Comparison of ENCODE assay signal across 8 mouse cellular contexts in genomic region chr9:95750037-95750511, GRCm38 (mm10). TPM values are rescaled to one million over a fixed set of nuclear protein-coding genes. Genes with fewer than 3 reads are reported as not detected.
DNase-seq lines count a peak whose midpoint lies in the region; ATAC-seq and TF ChIP-seq lines count a peak whose summit lies in the region.

Gene Trpc1 (minus strand): TSS chr9:95750375.

- H3K27me3 ChIP-seq in C2C12 (ENCODE audit: control insufficient read depth, insufficient read depth, insufficient read length), result peaks cover 7% of the 10 kb centered on the region
- H3K27me3 ChIP-seq in heart, embryonic 13.5 days (replicated peaks), result peaks cover 26% of the 10 kb centered on the region
- peaks cover 42% of the 10 kb centered on the region for H3K27me3 ChIP-seq in liver, embryonic 13.5 days
- peaks cover 8% of the 10 kb centered on the region; the same call in 1 of the 2 replicates for H3K27me3 ChIP-seq in neural tube, embryonic 11.5 days (ENCODE audit: control insufficient read depth, insufficient read depth, low read length)
- H3K27me3 ChIP-seq in stomach, postnatal 0 days (ENCODE audit: control insufficient read depth, insufficient read depth, low read length), result no peaks in the 10 kb centered on the region

- H3K9ac ChIP-seq in heart, embryonic 13.5 days, result peak within 1 kb of the TSS; percentile 91
- H3K9ac ChIP-seq in liver, embryonic 13.5 days, result peak within 1 kb of the TSS; percentile 73
- peak within 1 kb of the TSS; percentile 79 for H3K9ac ChIP-seq in neural tube, embryonic 11.5 days (ENCODE audit: low read length)
- peak within 1 kb of the TSS; percentile 81 for H3K9ac ChIP-seq in stomach, postnatal 0 days (ENCODE audit: low read length)

- H3K36me3 ChIP-seq in C2C12 (ENCODE audit: control insufficient read depth, insufficient read depth), result no peaks in the 10 kb centered on the region
- no peaks in the 10 kb centered on the region for H3K36me3 ChIP-seq in heart, embryonic 13.5 days
- H3K36me3 ChIP-seq in liver, embryonic 13.5 days, result no peaks in the 10 kb centered on the region
- H3K36me3 ChIP-seq in neural tube, embryonic 11.5 days (ENCODE audit: control insufficient read depth, insufficient read depth, low read length), result no peaks in the 10 kb centered on the region
- H3K36me3 ChIP-seq in stomach, postnatal 0 days (ENCODE audit: control insufficient read depth, insufficient read depth, low read length), result no peaks in the 10 kb centered on the region

- no peak for TF ChIP-seq EP300 in stomach, postnatal 0 days (optimal IDR thresholded peaks at IDR 0.05)

- H3K27ac ChIP-seq in brown adipose tissue, adult 24 weeks (replicated peaks; ENCODE audit: low read depth, low read length), result no peak within 1 kb of the TSS
- H3K27ac ChIP-seq in heart, embryonic 13.5 days (replicated peaks), result peak within 1 kb of the TSS; percentile 72
- H3K27ac ChIP-seq in liver, embryonic 13.5 days, result no peak within 1 kb of the TSS
- H3K27ac ChIP-seq in neural tube, embryonic 11.5 days (ENCODE audit: low read depth, low read length), result 0 out of 2 replicates have a peak within 1 kb of the TSS, but pooled peaks have one; percentile 49
- H3K27ac ChIP-seq in stomach, postnatal 0 days (replicated peaks), result peak within 1 kb of the TSS; percentile 56; the same call in 1 of the 2 replicates

- no peaks in the 10 kb centered on the region for H3K79me2 ChIP-seq in C2C12 (ENCODE audit: control insufficient read depth, insufficient read depth)

- H3ac ChIP-seq in C2C12 (ENCODE audit: control insufficient read depth, insufficient read length, low read depth), result peak within 1 kb of the TSS; percentile 73

- H3K79me3 ChIP-seq in C2C12 (ENCODE audit: low read depth), result no peaks in the 10 kb centered on the region

- H3K4me2 ChIP-seq in heart, embryonic 13.5 days, result peak within 1 kb of the TSS; percentile 87
- H3K4me2 ChIP-seq in liver, embryonic 13.5 days, result peak within 1 kb of the TSS; percentile 93
- H3K4me2 ChIP-seq in neural tube, embryonic 11.5 days (ENCODE audit: low read depth), result peak within 1 kb of the TSS; percentile 88
- peak within 1 kb of the TSS; percentile 91 for H3K4me2 ChIP-seq in stomach, postnatal 0 days (replicated peaks; ENCODE audit: low read depth)

- H3K4me1 ChIP-seq in brown adipose tissue, adult 24 weeks (ENCODE audit: control insufficient read depth, insufficient read depth, insufficient read length, low read length), result peaks cover 4% of the 10 kb centered on the region
- peaks cover 8% of the 10 kb centered on the region for H3K4me1 ChIP-seq in heart, embryonic 13.5 days
- H3K4me1 ChIP-seq in liver, embryonic 13.5 days (replicated peaks), result peaks cover 15% of the 10 kb centered on the region
- peaks cover 7% of the 10 kb centered on the region for H3K4me1 ChIP-seq in neural tube, embryonic 11.5 days (ENCODE audit: control insufficient read depth, insufficient read depth, low read length)
- H3K4me1 ChIP-seq in stomach, postnatal 0 days (replicated peaks; ENCODE audit: control insufficient read depth, insufficient read depth), result no peaks in the 10 kb centered on the region

- TF ChIP-seq CTCF in C2C12 (IDR thresholded peaks at IDR 0.05; ENCODE audit: control insufficient read depth, insufficient read depth, insufficient read length), result no peak
- no peak for TF ChIP-seq CTCF in stomach, postnatal 0 days (IDR thresholded peaks at IDR 0.05; ENCODE audit: low read depth)

- ATAC-seq in erythroid progenitor cell, adult 5-6 weeks (replicated peaks; ENCODE audit: low FRiP score, poor library complexity, severe bottlenecking), result peak; percentile 88
- peak; percentile 87 for ATAC-seq in heart, embryonic 13.5 days (ENCODE audit: extremely low read depth, insufficient number of reproducible peaks, low FRiP score, low TSS enrichment)
- peak; percentile 96 for ATAC-seq in liver, embryonic 13.5 days (ENCODE audit: low read depth)
- ATAC-seq in neural tube, embryonic 11.5 days (ENCODE audit: insufficient read depth, low FRiP score, low TSS enrichment), result peak; percentile 98
- ATAC-seq in stomach, postnatal 0 days (ENCODE audit: low FRiP score, low TSS enrichment), result peak; percentile 98

- peak; percentile 90 for DNase-seq in kidney, postnatal 10 days
- DNase-seq in liver, embryonic 13.5 days, result peak; percentile 44
- DNase-seq in neural tube, embryonic 11.5 days (ENCODE audit: low spot score), result peak; percentile 91
- peak; percentile 94 for DNase-seq in stomach, postnatal 0 days (ENCODE audit: low spot score)

- no peaks in the 10 kb centered on the region for H3K9me3 ChIP-seq in heart, embryonic 13.5 days
- H3K9me3 ChIP-seq in liver, embryonic 13.5 days (replicated peaks), result no peaks in the 10 kb centered on the region
- no peaks in the 10 kb centered on the region for H3K9me3 ChIP-seq in neural tube, embryonic 11.5 days (ENCODE audit: control insufficient read depth, low read length)
- no peaks in the 10 kb centered on the region for H3K9me3 ChIP-seq in stomach, postnatal 0 days (ENCODE audit: control insufficient read depth, low read length)

- peak within 1 kb of the TSS; percentile 34 for H3K4me3 ChIP-seq in C2C12 (ENCODE audit: insufficient read depth, poor library complexity, severe bottlenecking)
- H3K4me3 ChIP-seq in brown adipose tissue, adult 24 weeks (ENCODE audit: insufficient read depth, low read depth, low read length), result peak within 1 kb of the TSS; percentile 95
- peak within 1 kb of the TSS; percentile 89 for H3K4me3 ChIP-seq in heart, embryonic 13.5 days
- H3K4me3 ChIP-seq in liver, embryonic 13.5 days (replicated peaks), result peak within 1 kb of the TSS; percentile 71
- H3K4me3 ChIP-seq in neural tube, embryonic 11.5 days (ENCODE audit: low read depth, low read length), result peak within 1 kb of the TSS; percentile 89
- H3K4me3 ChIP-seq in stomach, postnatal 0 days (ENCODE audit: low read depth, low read length), result peak within 1 kb of the TSS; percentile 80

- under 1% methylated on average over 54 of the region's 56 CpGs for WGBS in heart, embryonic 13.5 days
- WGBS in liver, embryonic 13.5 days (ENCODE audit: insufficient replicate concordance), result under 1% methylated on average over 56 of the region's 56 CpGs
- 0% methylated on average over 31 of the region's 56 CpGs for WGBS in neural tube, embryonic 11.5 days
- under 1% methylated on average over 42 of the region's 56 CpGs for WGBS in stomach, postnatal 0 days

TF ChIP-seq in C2C12, 6 proteins besides CTCF, POLR2A, EP300 and RAD21:
- TF ChIP-seq MYOD1 (IDR thresholded peaks at IDR 0.05; ENCODE audit: control insufficient read depth, insufficient read length, low read depth) (no peak), USF1 (IDR thresholded peaks at IDR 0.05; ENCODE audit: low read depth) (no peak), FOSL1 (IDR thresholded peaks at IDR 0.05; ENCODE audit: insufficient read depth, low read length, poor library complexity, severe bottlenecking) (no peak), MAX (IDR thresholded peaks at IDR 0.05) (no peak)

RNA-seq across cellular contexts. Expression of gene Trpc1, which starts in this region (rescaled TPM):
- polyA plus RNA-seq in C2C12 (2012; fragmentation: generic; extraction: Trizol), result 0.30 TPM
- 0.88 and 0.99 TPM in 2 replicates for polyA plus RNA-seq in brown adipose tissue, adult 24 weeks (2012; ENCODE audit: insufficient read depth, insufficient read length, missing spikeins)
- not detected in 2 replicates for total RNA-seq in erythroid progenitor cell, adult 5-6 weeks (2015; ENCODE audit: low replicate concordance)
- not detected in 2 replicates for total RNA-seq in erythroid progenitor cell, adult 5-6 weeks (2017; ENCODE audit: low replicate concordance)
- polyA plus RNA-seq in heart, embryonic 13.5 days (2015; fragmentation: Nextera tagmentation; extraction: Ambion mirVana), result 1.8 and 2.1 TPM in 2 replicates
- polyA plus RNA-seq in liver, embryonic 13.5 days (2015; fragmentation: Nextera tagmentation; extraction: Ambion mirVana), result 0.32 and 0.44 TPM in 2 replicates
- polyA plus RNA-seq in neural tube, embryonic 11.5 days (2014; fragmentation: Nextera tagmentation; extraction: Ambion mirVana), result 2.1 and 3.2 TPM in 2 replicates
- 1.2 and 1.3 TPM in 2 replicates for polyA plus RNA-seq in stomach, postnatal 0 days (2015; fragmentation: Nextera tagmentation; extraction: Ambion mirVana)

Comparison
In these comparisons a context has a peak if more than half of its experiments do, and no peak if none do; other contexts are left out.
1. Peak in ATAC-seq in erythroid progenitor cell, adult 5-6 weeks; RNA of the gene not detected or under 1 TPM.
2. Peak in DNase-seq, ATAC-seq, H3K4me3 ChIP-seq, H3K9ac ChIP-seq and H3K4me2 ChIP-seq in liver, embryonic 13.5 days; RNA of the gene not detected or under 1 TPM.
3. H3K4me3 ChIP-seq: peak in every context shown above with its lines; median percentile 95 in brown adipose tissue, adult 24 weeks; 89 in heart, embryonic 13.5 days; 89 in neural tube, embryonic 11.5 days; 80 in stomach, postnatal 0 days; 71 in liver, embryonic 13.5 days; 34 in C2C12.
4. H3K27ac ChIP-seq: peak in heart, embryonic 13.5 days (single experiment), neural tube, embryonic 11.5 days (single experiment) and stomach, postnatal 0 days (single experiment); none in brown adipose tissue, adult 24 weeks (single experiment) and liver, embryonic 13.5 days (single experiment).
5. DNase-seq: peak in every context shown above with its lines; median percentile 94 in stomach, postnatal 0 days; 91 in neural tube, embryonic 11.5 days; 90 in kidney, postnatal 10 days; 44 in liver, embryonic 13.5 days.
6. Peak in every context shown above with its lines, with median percentiles within 50 percentile points of each other: ATAC-seq, H3K4me2 ChIP-seq and H3K9ac ChIP-seq.